Mouse (Mus musculus) spleen, adult 2 months (tissue): ENCODE results near the gene Myh14.
A peak's percentile ranks its signal among the peaks of the same experiment; 100 is the strongest.

Experiments used
- CTCF ChIP-seq: fragments of 200-500 bp; IDR thresholded peaks from 2 replicates; pipeline ENCODE4 v1.5.1; 2011; ENCODE audit warnings: mild to moderate bottlenecking, inconsistent platforms; ENCODE audit not compliant: insufficient read depth, insufficient read length, insufficient replicate concordance; ENCODE audit errors: extremely low read depth
- POLR2A ChIP-seq: fragments of 200-500 bp; IDR thresholded peaks from 2 replicates; pipeline ENCODE4 v1.6.1; 2011; ENCODE audit warnings: low read depth, low read length, inconsistent platforms

DNA sequence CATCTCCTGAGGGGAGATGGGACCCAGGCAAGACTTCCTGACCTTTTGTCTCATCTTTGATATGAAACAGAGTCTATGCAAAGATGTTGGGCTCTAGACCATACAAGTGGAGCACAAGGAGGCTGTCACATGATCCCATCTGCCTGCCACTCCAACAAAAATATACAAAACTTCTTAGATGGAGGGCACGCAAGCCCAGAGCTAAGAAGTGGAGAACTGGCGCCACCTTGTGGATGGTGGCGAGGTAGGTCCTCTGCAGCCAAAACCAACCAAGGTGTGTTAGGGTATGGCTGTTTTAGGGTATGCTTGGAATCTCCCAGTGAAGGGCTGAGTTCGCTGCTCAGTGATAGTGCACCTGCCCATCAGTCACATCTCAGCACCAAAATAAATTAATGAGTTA lies 20.7 kb downstream of the Myh14 start:
- TF ChIP-seq CTCF: peak; percentile 71; the same call in 1 of the 2 replicates
- no peak for TF ChIP-seq POLR2A
